Mouse (Mus musculus): ENCODE results near the gene Kif3a. TPM values are rescaled to one million over a fixed set of nuclear protein-coding genes. Genes with fewer than 3 reads are reported as not detected.

Kif3a gene
- polyA plus RNA-seq, 1 experiment from 2014 or later, result 38.3 TPM

- no peaks in the 10 kb centered on the region for H3K27me3 ChIP-seq (ENCODE audit: control insufficient read depth, insufficient read depth, low read length)
- WGBS, result 98% methylated on average over 2 of the region's 2 CpGs
- no peak overlapping the region for H3K27ac ChIP-seq (ENCODE audit: low read length)
- no peak overlapping the region for H3K9ac ChIP-seq (ENCODE audit: low read length)
- H3K4me3 ChIP-seq (ENCODE audit: low read length), result no peak overlapping the region
- no peak for ATAC-seq (replicated peaks; ENCODE audit: extremely low read depth, insufficient read depth, low FRiP score)
- no peaks in the 10 kb centered on the region for H3K36me3 ChIP-seq (ENCODE audit: control insufficient read depth, insufficient read depth)
- H3K4me1 ChIP-seq (ENCODE audit: control insufficient read depth, insufficient read depth, low read length), result no peaks in the 10 kb centered on the region
- no peak overlapping the region for H3K4me2 ChIP-seq (ENCODE audit: low read depth, low read length)
- H3K9me3 ChIP-seq (replicated peaks; ENCODE audit: control insufficient read depth, low read length), result 0 out of 2 replicates have a peak, but pooled peaks cover 3% of the 10 kb centered on the region
Observed at GRCm38 (mm10) chr11:53624124-53624523, 56.9 kb downstream of the Kif3a start.

DNA sequence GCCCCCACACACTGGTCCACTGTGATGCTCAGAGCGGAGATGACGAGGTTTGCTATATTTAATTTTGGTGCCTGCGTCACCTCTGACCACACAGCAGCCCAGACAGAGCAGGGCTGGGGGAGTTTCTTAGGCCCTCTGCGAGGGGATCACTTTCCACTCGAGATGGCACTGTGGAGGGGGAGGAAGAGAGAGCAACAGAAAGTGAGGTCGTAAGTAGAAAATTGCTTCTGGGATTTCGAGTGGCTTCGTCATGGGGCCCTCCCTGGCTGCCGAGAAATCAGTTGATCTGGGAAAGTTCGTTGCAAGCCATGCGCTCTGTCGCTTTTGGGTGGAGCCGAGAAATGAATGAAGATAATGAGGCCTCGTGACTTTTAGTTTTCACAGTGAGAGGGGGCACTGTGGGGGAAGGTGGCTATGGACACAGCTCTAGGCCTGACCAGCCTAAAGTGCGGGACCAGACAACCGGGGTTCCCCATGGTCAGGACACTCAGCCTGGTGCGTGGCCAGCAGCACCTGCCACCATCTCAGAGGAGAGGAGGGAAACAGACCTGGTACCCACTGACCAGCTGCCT is 59.7 kb downstream of the Kif3a start:
- H3K27me3 ChIP-seq (ENCODE audit: control insufficient read depth, insufficient read depth, low read length), result no peaks in the 10 kb centered on the region
- no peaks in the 10 kb centered on the region for H3K4me1 ChIP-seq (ENCODE audit: control insufficient read depth, insufficient read depth, low read length)
- WGBS, result 51% methylated on average over 17 of the region's 17 CpGs
- H3K4me3 ChIP-seq (ENCODE audit: low read length), result no peak overlapping the region
- no peaks in the 10 kb centered on the region for H3K36me3 ChIP-seq (ENCODE audit: control insufficient read depth, insufficient read depth)
- no peak overlapping the region for H3K9ac ChIP-seq (ENCODE audit: low read length)
- no peak overlapping the region for H3K4me2 ChIP-seq (ENCODE audit: low read depth, low read length)
- 0 out of 2 replicates have a peak, but pooled peaks cover 3% of the 10 kb centered on the region for H3K9me3 ChIP-seq (replicated peaks; ENCODE audit: control insufficient read depth, low read length)
- no peak overlapping the region for H3K27ac ChIP-seq (ENCODE audit: low read length)
- ATAC-seq (replicated peaks; ENCODE audit: extremely low read depth, insufficient read depth, low FRiP score), result no peak

GRCm38 (mm10) chr11:53627859-53628258 is 60.7 kb downstream of the Kif3a start:
- WGBS, result 5% methylated on average over 1 of the region's 1 CpGs
- ATAC-seq (replicated peaks; ENCODE audit: extremely low read depth, insufficient read depth, low FRiP score), result no peak

DNA sequence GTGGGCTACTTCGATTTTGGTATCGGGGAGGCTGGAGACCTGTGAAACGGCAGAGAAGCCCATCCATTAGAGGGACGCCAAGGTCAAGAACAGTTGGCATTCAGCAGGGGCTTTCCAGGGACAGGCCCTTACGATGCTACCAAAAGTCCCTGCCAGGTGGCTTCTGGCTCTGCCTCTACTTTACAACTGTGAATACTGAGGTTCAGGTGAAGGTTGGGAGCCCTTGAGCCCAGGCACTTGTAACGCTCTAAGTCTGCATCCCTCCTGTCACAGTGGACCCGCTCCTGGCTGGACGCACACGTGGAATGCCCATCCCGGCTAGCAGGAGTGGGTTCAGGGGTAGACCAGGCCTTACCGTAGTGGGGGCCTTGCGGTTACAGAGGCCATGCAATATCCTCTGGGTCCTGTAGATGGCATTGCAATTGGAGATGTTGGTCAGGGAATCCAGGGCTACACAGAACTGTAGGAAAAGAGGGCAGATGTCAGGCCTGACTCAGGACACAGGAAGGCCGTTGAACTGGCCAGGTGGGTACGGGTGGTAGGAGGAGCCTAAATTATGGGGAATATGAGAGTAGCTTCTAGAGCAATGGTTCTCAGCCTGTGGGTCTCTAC is 65.0 kb downstream of the Kif3a start:
- Histone ChIP-seq H3K4me1 (ENCODE audit: control insufficient read depth, insufficient read depth, low read length) (peaks cover 13% of the 10 kb centered on the region), H3K9ac (ENCODE audit: low read length) (no peak overlapping the region), H3K9me3 (replicated peaks; ENCODE audit: control insufficient read depth, low read length) (no peaks in the 10 kb centered on the region), H3K27me3 (ENCODE audit: control insufficient read depth, insufficient read depth, low read length) (peaks cover 17% of the 10 kb centered on the region), H3K36me3 (ENCODE audit: control insufficient read depth, insufficient read depth) (no peaks in the 10 kb centered on the region), H3K4me2 (ENCODE audit: low read depth, low read length) (no peak overlapping the region), H3K27ac (ENCODE audit: low read length) (no peak overlapping the region), H3K4me3 (ENCODE audit: low read length) (no peak overlapping the region)
- ATAC-seq (replicated peaks; ENCODE audit: extremely low read depth, insufficient read depth, low FRiP score), result no peak
- WGBS, result 75% methylated on average over 14 of the region's 14 CpGs

More at GRCm38 (mm10) chr11:53627859-53628258, 60.7 kb downstream of the Kif3a start:
- H3K4me2 ChIP-seq (ENCODE audit: low read depth, low read length), result no peak overlapping the region
- H3K27me3 ChIP-seq (ENCODE audit: control insufficient read depth, insufficient read depth, low read length), result no peaks in the 10 kb centered on the region
- H3K4me3 ChIP-seq (ENCODE audit: low read length), result no peak overlapping the region
- no peaks in the 10 kb centered on the region for H3K36me3 ChIP-seq (ENCODE audit: control insufficient read depth, insufficient read depth)
- 0 out of 2 replicates have a peak, but pooled peaks cover 3% of the 10 kb centered on the region for H3K9me3 ChIP-seq (replicated peaks; ENCODE audit: control insufficient read depth, low read length)
- no peak overlapping the region for H3K27ac ChIP-seq (ENCODE audit: low read length)
- H3K9ac ChIP-seq (ENCODE audit: low read length), result no peak overlapping the region
- no peaks in the 10 kb centered on the region for H3K4me1 ChIP-seq (ENCODE audit: control insufficient read depth, insufficient read depth, low read length)

- 82% methylated on average over 7 of the region's 7 CpGs for WGBS
- no peak for ATAC-seq (replicated peaks; ENCODE audit: extremely low read depth, insufficient read depth, low FRiP score)
- no peaks in the 10 kb centered on the region for H3K36me3 ChIP-seq (ENCODE audit: control insufficient read depth, insufficient read depth)
- no peak overlapping the region for H3K9ac ChIP-seq (ENCODE audit: low read length)
- H3K27ac ChIP-seq (ENCODE audit: low read length), result no peak overlapping the region
- peaks cover 14% of the 10 kb centered on the region for H3K4me1 ChIP-seq (ENCODE audit: control insufficient read depth, insufficient read depth, low read length)
- no peak overlapping the region for H3K4me3 ChIP-seq (ENCODE audit: low read length)
- no peaks in the 10 kb centered on the region for H3K9me3 ChIP-seq (replicated peaks; ENCODE audit: control insufficient read depth, low read length)
- no peak overlapping the region for H3K4me2 ChIP-seq (ENCODE audit: low read depth, low read length)
- peaks cover 24% of the 10 kb centered on the region for H3K27me3 ChIP-seq (ENCODE audit: control insufficient read depth, insufficient read depth, low read length)
Observed at GRCm38 (mm10) chr11:53633644-53634043, 66.5 kb downstream of the Kif3a start.

DNA sequence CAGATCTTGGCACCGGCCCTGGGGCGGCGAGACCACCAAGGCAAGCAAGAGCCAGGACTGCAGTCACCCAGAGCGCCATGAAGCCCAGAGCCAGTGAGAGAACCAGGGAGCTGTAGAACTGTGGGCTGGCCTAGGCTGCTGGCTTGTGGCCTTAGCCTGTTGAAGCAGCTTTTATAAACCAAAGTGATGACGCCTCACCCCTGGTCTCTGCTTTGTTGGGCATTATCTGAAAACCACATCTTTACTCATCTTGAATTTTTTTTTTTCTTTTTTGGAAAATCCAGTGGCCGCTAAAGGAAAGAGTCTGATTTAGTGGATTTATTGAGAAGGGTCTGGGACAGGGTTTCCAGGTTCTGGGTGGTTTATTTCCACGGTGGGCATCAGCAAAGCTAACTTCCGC is 67.4 kb downstream of the Kif3a start, which contains the start of gene Il13:
Gene Il13, minus strand, starts transcription at position 147 of the 400 bp plus-strand sequence.
- no peak within 1 kb of the TSS for H3K4me3 ChIP-seq (ENCODE audit: low read length)
- no peaks in the 10 kb centered on the region for H3K9me3 ChIP-seq (replicated peaks; ENCODE audit: control insufficient read depth, low read length)
- WGBS, result 92% methylated on average over 8 of the region's 8 CpGs
- H3K27me3 ChIP-seq (ENCODE audit: control insufficient read depth, insufficient read depth, low read length), result peaks cover 24% of the 10 kb centered on the region
- no peak for ATAC-seq (replicated peaks; ENCODE audit: extremely low read depth, insufficient read depth, low FRiP score)
- no peak within 1 kb of the TSS for H3K4me2 ChIP-seq (ENCODE audit: low read depth, low read length)
- no peaks in the 10 kb centered on the region for H3K36me3 ChIP-seq (ENCODE audit: control insufficient read depth, insufficient read depth)
- H3K4me1 ChIP-seq (ENCODE audit: control insufficient read depth, insufficient read depth, low read length), result peaks cover 14% of the 10 kb centered on the region
- H3K27ac ChIP-seq (ENCODE audit: low read length), result no peak within 1 kb of the TSS
- H3K9ac ChIP-seq (ENCODE audit: low read length), result no peak within 1 kb of the TSS

DNA sequence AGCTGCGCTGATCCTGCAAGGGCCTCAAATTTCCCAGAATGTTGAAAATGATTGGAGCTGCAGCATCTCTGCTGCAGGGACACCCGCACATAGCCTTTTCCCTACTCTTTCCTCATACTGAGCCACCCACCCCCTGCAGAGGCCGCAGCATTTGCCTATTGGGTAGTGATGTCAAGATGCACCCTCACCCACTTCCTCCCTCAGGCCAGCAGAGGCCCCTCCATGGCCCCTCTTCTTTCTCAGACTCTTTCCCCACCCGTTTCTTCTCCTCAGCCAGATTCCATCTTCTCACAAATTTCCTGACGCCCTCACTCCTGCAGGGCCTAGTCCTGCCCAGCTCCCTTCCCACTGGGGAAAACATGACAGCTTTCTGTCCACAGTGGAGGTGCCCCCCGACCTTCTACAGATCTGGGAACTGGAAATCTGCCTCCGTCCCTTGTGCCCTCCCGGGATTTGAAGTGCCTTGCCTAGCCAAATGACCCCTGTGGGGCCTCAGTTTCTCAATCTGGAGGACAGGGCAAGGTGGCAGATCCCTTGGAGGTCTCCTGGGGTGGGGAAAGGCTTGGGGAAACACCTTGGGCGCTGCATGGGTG is 68.5 kb downstream of the Kif3a start:
- no peaks in the 10 kb centered on the region for H3K9me3 ChIP-seq (replicated peaks; ENCODE audit: control insufficient read depth, low read length)
- H3K27me3 ChIP-seq (ENCODE audit: control insufficient read depth, insufficient read depth, low read length), result peaks cover 24% of the 10 kb centered on the region
- ATAC-seq (replicated peaks; ENCODE audit: extremely low read depth, insufficient read depth, low FRiP score), result no peak
- no peak overlapping the region for H3K27ac ChIP-seq (ENCODE audit: low read length)
- peaks cover 14% of the 10 kb centered on the region for H3K4me1 ChIP-seq (ENCODE audit: control insufficient read depth, insufficient read depth, low read length)
- H3K9ac ChIP-seq (ENCODE audit: low read length), result 0 out of 2 replicates have a peak overlapping the region, but pooled peaks have one; percentile 61
- no peaks in the 10 kb centered on the region for H3K36me3 ChIP-seq (ENCODE audit: control insufficient read depth, insufficient read depth)
- 46% methylated on average over 9 of the region's 9 CpGs for WGBS
- peak overlapping the region; percentile 63 for H3K4me2 ChIP-seq (ENCODE audit: low read depth, low read length)
- H3K4me3 ChIP-seq (ENCODE audit: low read length), result peak overlapping the region; percentile 39

DNA sequence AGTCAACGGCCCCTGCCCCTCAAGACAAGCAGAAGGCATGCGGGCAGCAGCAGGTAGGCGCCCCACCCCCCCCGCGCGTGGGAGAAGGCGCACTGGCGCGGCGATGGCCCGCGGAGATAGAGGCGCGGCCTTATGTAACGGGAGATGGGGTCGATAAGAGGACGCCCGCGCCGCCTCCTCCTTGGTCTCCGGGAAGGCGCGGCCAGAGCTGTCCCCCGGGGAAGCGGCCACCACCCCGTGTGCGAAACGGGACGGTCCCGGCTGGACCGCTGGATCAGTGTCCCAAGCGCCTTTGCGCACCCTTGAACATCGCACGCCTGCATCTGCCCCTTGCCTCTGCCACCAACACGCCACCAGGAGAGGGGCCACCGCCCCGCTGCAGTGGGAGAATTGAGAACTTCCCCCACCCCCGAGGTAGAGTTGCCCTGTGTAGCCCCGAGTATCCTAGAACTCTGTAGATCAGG is 69.0 kb downstream of the Kif3a start:
- WGBS, result 3% methylated on average over 40 of the region's 40 CpGs
- ATAC-seq (replicated peaks; ENCODE audit: extremely low read depth, insufficient read depth, low FRiP score), result no peak

More for the DNA sequence above, 69.0 kb downstream of the Kif3a start:
- H3K36me3 ChIP-seq (ENCODE audit: control insufficient read depth, insufficient read depth), result no peaks in the 10 kb centered on the region
- no peaks in the 10 kb centered on the region for H3K9me3 ChIP-seq (replicated peaks; ENCODE audit: control insufficient read depth, low read length)
- H3K4me3 ChIP-seq (ENCODE audit: low read length), result peak overlapping the region; percentile 39
- H3K27me3 ChIP-seq (ENCODE audit: control insufficient read depth, insufficient read depth, low read length), result peaks cover 24% of the 10 kb centered on the region
- H3K4me2 ChIP-seq (ENCODE audit: low read depth, low read length), result peak overlapping the region; percentile 63
- peaks cover 14% of the 10 kb centered on the region for H3K4me1 ChIP-seq (ENCODE audit: control insufficient read depth, insufficient read depth, low read length)
- peak overlapping the region; percentile 61; the same call in 1 of the 2 replicates for H3K9ac ChIP-seq (ENCODE audit: low read length)
- H3K27ac ChIP-seq (ENCODE audit: low read length), result no peak overlapping the region
